Mouse (Mus musculus): Measurements from ENCODE around the gene Nagpa.

DNA sequence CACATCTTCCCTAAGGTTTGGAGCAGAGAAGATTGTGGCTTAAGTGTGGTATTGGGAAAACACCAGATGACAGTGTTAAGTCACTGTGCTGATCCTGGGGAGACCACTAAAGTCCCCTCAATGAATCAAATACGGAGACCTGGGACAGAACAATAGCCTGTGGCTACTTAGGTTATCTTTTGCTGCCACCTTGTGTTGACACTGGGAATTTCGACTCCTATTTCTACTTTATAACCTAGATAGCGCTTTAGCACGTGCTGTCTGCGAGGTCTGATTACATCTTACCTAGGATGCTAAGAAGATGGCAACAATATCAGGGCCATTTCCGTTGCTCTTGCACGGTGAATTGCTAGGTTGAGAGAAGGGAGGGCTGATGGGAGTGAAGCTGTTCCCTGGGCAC is 58.2 kb downstream of the Nagpa start:
- TF ChIP-seq POLR2A (IDR thresholded peaks at IDR 0.05; ENCODE audit: borderline replicate concordance, insufficient read depth, low read length) = no peak
- peak; percentile 58; the same call in 1 of the 2 replicates for TF ChIP-seq CTCF (IDR thresholded peaks at IDR 0.05; ENCODE audit: borderline replicate concordance, insufficient read depth, low read depth, low read length)
